Mouse (Mus musculus) splenic B cell, adult 2 months (primary cell): ENCODE measurements around the gene Arid1b.

Experiments
- DNase-seq: peaks from one replicate; pipeline ENCODE4 v3.0.0-alpha.2; 2011; ENCODE audit warnings: low read depth, low spot score
- H3K27me3 ChIP-seq: 2 replicates; pipeline ENCODE4 v1.6.1; 2012; ENCODE audit warnings: mild to moderate bottlenecking, low read length, moderate library complexity, mixed read lengths; ENCODE audit not compliant: control insufficient read depth, poor library complexity, insufficient read depth, severe bottlenecking
- H3K36me3 ChIP-seq: 2 replicates; pipeline ENCODE4 v1.6.1; 2012; ENCODE audit warnings: mild to moderate bottlenecking, low read length, moderate library complexity, mixed read lengths; ENCODE audit not compliant: control insufficient read depth, poor library complexity, insufficient read depth, severe bottlenecking

Gene Arid1b

DNA sequence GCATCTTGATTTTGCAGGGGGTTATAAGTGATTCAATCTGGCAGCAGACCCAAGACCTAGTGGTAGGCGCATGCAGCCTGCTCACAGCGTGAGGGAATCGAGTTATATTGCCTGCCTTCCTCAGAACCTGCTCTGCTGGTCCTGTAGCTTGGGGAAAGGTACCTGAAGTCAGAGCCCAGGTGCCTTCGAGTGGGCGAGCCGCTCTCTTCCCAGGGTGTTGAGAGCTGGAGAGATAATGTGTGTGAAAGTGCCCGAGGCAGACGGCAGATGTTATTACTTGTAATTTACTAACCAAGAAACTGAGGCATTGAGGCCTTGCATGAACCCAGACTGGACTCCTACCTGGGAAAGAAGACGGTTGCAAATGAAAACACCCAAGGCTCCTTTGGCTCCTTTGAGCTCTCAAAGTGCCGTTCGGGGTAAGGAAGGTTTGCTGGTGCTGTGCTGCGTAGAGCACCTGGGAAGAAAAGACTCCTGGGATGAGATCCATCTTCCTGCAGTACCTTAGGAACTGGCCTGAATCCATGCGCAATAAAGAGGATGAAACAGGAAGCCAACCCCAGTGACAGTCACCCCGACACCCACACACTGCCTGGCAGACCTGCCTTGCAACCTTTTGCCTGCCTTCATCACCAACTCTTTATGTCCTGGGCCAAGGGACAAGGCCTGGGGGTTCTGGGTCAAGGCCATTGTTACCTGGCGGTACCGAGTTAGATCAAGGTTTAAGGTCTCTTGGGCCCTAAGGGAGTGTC is 401.5 kb downstream of the Arid1b start:
- no peaks in the 10 kb centered on the region for H3K36me3 ChIP-seq
- H3K27me3 ChIP-seq: no peaks in the 10 kb centered on the region
- DNase-seq: no peak

DNA sequence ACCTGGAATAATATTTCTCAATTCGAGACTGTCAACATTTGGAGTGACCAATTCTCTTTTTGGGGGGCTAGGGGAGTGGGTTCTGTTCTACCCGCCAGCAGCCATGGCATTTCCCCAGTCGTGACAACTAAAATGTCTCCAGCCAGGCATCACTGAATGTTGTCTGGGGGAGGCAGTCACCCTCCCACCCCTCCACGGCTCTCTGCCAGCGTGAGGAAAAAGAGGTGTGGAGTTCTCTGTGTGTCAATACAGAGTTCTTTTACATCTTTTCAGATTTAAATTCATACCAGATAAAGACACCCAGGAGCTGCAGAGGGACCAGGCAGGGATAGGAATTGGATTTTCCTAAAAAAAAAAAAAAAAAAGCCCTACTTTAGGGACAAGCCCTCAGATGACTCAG is 402.1 kb downstream of the Arid1b start:
- H3K27me3 ChIP-seq: no peaks in the 10 kb centered on the region
- no peaks in the 10 kb centered on the region for H3K36me3 ChIP-seq
- no peak for DNase-seq
